Mouse (Mus musculus): Measurements from ENCODE around the gene Cenpm.

The Cenpm gene

GRCm38 (mm10) chr15:82244115-82244804 is at the start of gene Cenpm:
Gene Cenpm (minus strand): TSS chr15:82244748.
- in situ Hi-C loops (cut with MboI, MseI) = no loop called here

GRCm38 (mm10) chr15:82294059-82294458 is 49.5 kb upstream of the Cenpm start:
- in situ Hi-C loops (cut with MboI, MseI) = no loop called here

GRCm38 (mm10) chr15:82293271-82293711 is 48.7 kb upstream of the Cenpm start:
- in situ Hi-C loops (cut with MboI, MseI) = no loop called here

- in situ Hi-C loops (cut with MboI, MseI) = no loop called here
Measured at GRCm38 (mm10) chr15:82292851-82293250, 48.3 kb upstream of the Cenpm start.

- in situ Hi-C loops (cut with MboI, MseI) = no loop called here
Measured at GRCm38 (mm10) chr15:82290252-82290651, 45.7 kb upstream of the Cenpm start.

GRCm38 (mm10) chr15:82286157-82286556 is 41.6 kb upstream of the Cenpm start:
- in situ Hi-C loops (cut with MboI, MseI) = loop anchor here in 1 of 2 experiments (10.0 kb wide), 1 partner anchor 429 kb away; no protein-coding TSS in a partner anchor

GRCm38 (mm10) chr15:82280638-82281037 is 36.1 kb upstream of the Cenpm start:
- in situ Hi-C loops (cut with MboI, MseI) = loop anchor here in 1 of 2 experiments (10.0 kb wide), 1 partner anchor 434 kb away; no protein-coding TSS in a partner anchor

- in situ Hi-C loops (cut with MboI, MseI) = loop anchor here in 1 of 2 experiments (10.0 kb wide), 1 partner anchor 1237 kb away; the partner anchor contains the start of gene Ttll1
Measured at GRCm38 (mm10) chr15:82277591-82277990, 33.0 kb upstream of the Cenpm start.

- in situ Hi-C loops (cut with MboI, MseI) = loop anchor here in 1 of 2 experiments (5.0 to 10.0 kb wide), 2 partner anchors 47 to 1240 kb away; partner anchors contain the start of gene Ttll1
Measured at GRCm38 (mm10) chr15:82274927-82275901, 30.7 kb upstream of the Cenpm start.

- in situ Hi-C loops (cut with MboI, MseI) = loop anchor here in 1 of 2 experiments (5.0 to 10.0 kb wide), 2 partner anchors 48 to 1240 kb away; partner anchors contain the start of gene Ttll1
Measured at GRCm38 (mm10) chr15:82274593-82274926, 30.0 kb upstream of the Cenpm start, which contains the start of gene Sept3. Gene Sept3 (plus strand): TSS chr15:82274893.

- in situ Hi-C loops (cut with MboI, MseI) = loop anchor here in 1 of 2 experiments (5.0 to 10.0 kb wide), 2 partner anchors 50 to 1243 kb away; partner anchors contain the start of gene Ttll1
Measured at GRCm38 (mm10) chr15:82272295-82272694, 27.7 kb upstream of the Cenpm start.

GRCm38 (mm10) chr15:82271201-82271600 is 26.7 kb upstream of the Cenpm start:
- in situ Hi-C loops (cut with MboI, MseI) = loop anchor here in 1 of 2 experiments (5.0 to 10.0 kb wide), 2 partner anchors 51 to 1244 kb away; partner anchors contain the start of gene Ttll1

GRCm38 (mm10) chr15:82268783-82269182 is 24.2 kb upstream of the Cenpm start:
- in situ Hi-C loops (cut with MboI, MseI) = loop anchor here in 1 of 2 experiments (10.0 kb wide), 1 partner anchor 806 kb away; no protein-coding TSS in a partner anchor

GRCm38 (mm10) chr15:82268185-82268584 is 23.6 kb upstream of the Cenpm start:
- in situ Hi-C loops (cut with MboI, MseI) = loop anchor here in 1 of 2 experiments (10.0 kb wide), 1 partner anchor 807 kb away; no protein-coding TSS in a partner anchor

GRCm38 (mm10) chr15:82266356-82266755 is 21.8 kb upstream of the Cenpm start:
- in situ Hi-C loops (cut with MboI, MseI) = loop anchor here in 1 of 2 experiments (10.0 kb wide), 1 partner anchor 808 kb away; no protein-coding TSS in a partner anchor

GRCm38 (mm10) chr15:82259510-82259909 is 15.0 kb upstream of the Cenpm start:
- in situ Hi-C loops (cut with MboI, MseI) = no loop called here

GRCm38 (mm10) chr15:82255944-82256383 is 11.4 kb upstream of the Cenpm start:
- in situ Hi-C loops (cut with MboI, MseI) = no loop called here

GRCm38 (mm10) chr15:82255248-82255647 is 10.7 kb upstream of the Cenpm start:
- in situ Hi-C loops (cut with MboI, MseI) = no loop called here

GRCm38 (mm10) chr15:82252097-82252496 is 7.5 kb upstream of the Cenpm start, which contains the start of gene 1500009C09Rik:
Gene 1500009C09Rik (plus strand): TSS chr15:82252397.
- in situ Hi-C loops (cut with MboI, MseI) = no loop called here

- in situ Hi-C loops (cut with MboI, MseI) = no loop called here
Measured at GRCm38 (mm10) chr15:82251579-82251978, 7.0 kb upstream of the Cenpm start.

- in situ Hi-C loops (cut with MboI, MseI) = no loop called here
Measured at GRCm38 (mm10) chr15:82247131-82247776, 2.7 kb upstream of the Cenpm start.
